ENCODE assay signal across 26 mouse cellular contexts in the genomic region with DNA sequence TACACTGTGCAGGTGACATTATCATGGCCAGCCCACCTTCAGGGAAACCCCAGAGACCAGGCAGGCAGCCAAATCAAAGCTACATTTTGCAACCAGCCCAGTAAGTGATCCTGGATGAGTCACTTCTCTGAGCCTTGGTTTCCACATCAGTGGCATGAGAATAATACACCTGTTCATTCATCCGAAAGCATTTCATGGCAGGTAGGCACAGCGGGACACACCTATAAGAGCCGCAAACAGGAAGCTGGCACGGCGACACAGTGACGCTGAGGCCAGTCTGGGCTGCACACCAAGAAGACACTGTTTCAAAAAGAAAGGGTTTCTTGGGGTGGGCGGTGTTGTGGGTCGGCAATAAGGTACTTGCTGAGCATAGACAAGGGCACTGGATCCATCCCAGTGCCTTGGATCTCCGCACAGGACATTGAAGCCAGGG. TPM values are rescaled to one million over a fixed set of nuclear protein-coding genes. Genes with fewer than 3 reads are reported as not detected.
DNase-seq lines count a peak whose midpoint lies in the region; ATAC-seq lines count a peak whose summit lies in the region.
"Had no signal": no experiment of that assay in that cellular context is flagged by ENCODE, and none has a peak within 500 bp of the region (broad histone marks: within the 10 kb centered on the region; RNA-seq: fewer than 3 reads in every experiment).

No protein-coding gene starts in this region.

- H3K4me1 ChIP-seq in liver, embryonic 11.5 days (replicated peaks; ENCODE audit: control insufficient read depth, insufficient read depth, low read length): peaks cover 6% of the 10 kb centered on the region
- H3K4me1 ChIP-seq: limb, embryonic 10.5 days; midbrain, embryonic 12.5 days; neural tube, embryonic 12.5 days had no signal

- no peaks in the 10 kb centered on the region for H3K27me3 ChIP-seq in liver, embryonic 11.5 days (replicated peaks; ENCODE audit: control insufficient read depth, insufficient read depth, low read length)
- H3K27me3 ChIP-seq: embryonic facial prominence, embryonic 15.5 days; liver, embryonic 12.5 days; midbrain, embryonic 12.5 days; neural tube, embryonic 12.5 days had no signal

- no peak overlapping the region for H3K4me3 ChIP-seq in liver, embryonic 11.5 days (ENCODE audit: low read depth, low read length)
- H3K4me3 ChIP-seq: embryonic facial prominence, embryonic 15.5 days; forebrain, embryonic 10.5 days; layer of hippocampus, adult 2 months; limb, embryonic 10.5 days; liver, embryonic 12.5 days; midbrain, embryonic 12.5 days; neural tube, embryonic 12.5 days had no signal

- H3K9ac ChIP-seq in liver, embryonic 11.5 days (ENCODE audit: low read depth, low read length): no peak overlapping the region
- H3K9ac ChIP-seq: embryonic facial prominence, embryonic 15.5 days; liver, embryonic 12.5 days; lung, embryonic 14.5 days; midbrain, embryonic 12.5 days; neural tube, embryonic 12.5 days had no signal

- H3K36me3 ChIP-seq in liver, embryonic 11.5 days (ENCODE audit: control insufficient read depth, insufficient read depth, low read length): no peaks in the 10 kb centered on the region; the same call in 1 of the 2 replicates

- 94% methylated on average over 9 of the region's 9 CpGs for WGBS in liver, embryonic 11.5 days

- peak; percentile 1 for DNase-seq in liver
- DNase-seq in liver, embryonic 11.5 days (ENCODE audit: low spot score): no peak
- DNase-seq in brain, adult 2 months (ENCODE audit: low read depth, low spot score): peak; percentile 80
- peak; percentile 71 for DNase-seq in cerebellum, adult 8-10 months
- DNase-seq in fat pad, adult 2 months (ENCODE audit: extremely low read depth, low read depth, low spot score): peak; percentile 74
- DNase-seq in layer of hippocampus, postnatal 25 days (ENCODE audit: extremely low spot score in 1 of 2, low spot score in 1 of 2): no peak
- no peak for DNase-seq in embryo, embryonic 11 days
- DNase-seq: adrenal gland, postnatal 14 days; heart, adult 18-20 months; kidney, adult 11 months; lung, embryonic 14.5 days; thymus, postnatal 25 days had no signal

- ATAC-seq in liver, embryonic 11.5 days (replicated peaks; ENCODE audit: low FRiP score): no peak
- ATAC-seq: activated CD4-positive, CD25-positive, alpha-beta regulatory T cell, adult 4 months; hindbrain, postnatal 0 days; liver, embryonic 12.5 days had no signal

- no peaks in the 10 kb centered on the region for H3K9me3 ChIP-seq in liver, embryonic 11.5 days (ENCODE audit: control insufficient read depth, low read length)
- H3K9me3 ChIP-seq: embryonic facial prominence, embryonic 15.5 days; forebrain, embryonic 10.5 days; limb, embryonic 10.5 days; liver, embryonic 12.5 days; midbrain, embryonic 12.5 days; neural tube, embryonic 12.5 days had no signal

- H3K4me2 ChIP-seq in liver, embryonic 11.5 days: no peak overlapping the region
- H3K4me2 ChIP-seq: embryonic facial prominence, embryonic 15.5 days; liver, embryonic 12.5 days; lung, embryonic 14.5 days; midbrain, embryonic 12.5 days; neural tube, embryonic 12.5 days had no signal

- no peak overlapping the region for H3K27ac ChIP-seq in liver, embryonic 11.5 days (ENCODE audit: low read depth, low read length)
- H3K27ac ChIP-seq: embryonic facial prominence, embryonic 15.5 days; forebrain, embryonic 10.5 days; hindbrain, postnatal 0 days; layer of hippocampus, adult 2 months; limb, embryonic 10.5 days; liver, embryonic 12.5 days; midbrain, embryonic 12.5 days; neural tube, embryonic 12.5 days had no signal

RNA-seq across cellular contexts. Expression of a gene that starts 6.6 kb away (rescaled TPM):
- polyA plus RNA-seq in liver, embryonic 11.5 days (2014; fragmentation: Nextera tagmentation; extraction: Ambion mirVana): 34.6 and 40.6 TPM in 2 replicates
- 100 to 1,000 TPM; 209 to 227 TPM for total RNA-seq in layer of hippocampus, postnatal 25 days (2021)

RNA-seq across cellular contexts. Expression of a gene that starts 17.6 kb away (rescaled TPM):
- polyA plus RNA-seq in liver, embryonic 11.5 days (2014; fragmentation: Nextera tagmentation; extraction: Ambion mirVana): 3.7 and 3.9 TPM in 2 replicates
- 10 to 100 TPM; 89.9 to 90.2 TPM for total RNA-seq in layer of hippocampus, postnatal 25 days (2021)
- total RNA-seq: hematopoietic stem cell, adult 5-6 weeks had no signal
- polyA plus RNA-seq: activated CD4-positive, CD25-positive, alpha-beta regulatory T cell, adult 4 months had no signal

RNA-seq across cellular contexts. Expression of a gene that starts 26.2 kb away (rescaled TPM):
- polyA plus RNA-seq in liver, embryonic 11.5 days (2014; fragmentation: Nextera tagmentation; extraction: Ambion mirVana): not detected in 2 replicates
- total RNA-seq in layer of hippocampus, postnatal 25 days (2021): not detected
- total RNA-seq: adrenal gland, postnatal 14 days; gastrocnemius, adult 8-10 months; heart, adult 18-20 months; hematopoietic stem cell, adult 5-6 weeks; hindbrain, postnatal 0 days; layer of hippocampus, adult 2 months; left cerebral cortex, adult 18-20 months had no signal
- polyA plus RNA-seq: activated CD4-positive, CD25-positive, alpha-beta regulatory T cell, adult 4 months; embryonic facial prominence, embryonic 15.5 days; forebrain, embryonic 10.5 days; heart, embryonic 14.5 days; hindbrain, postnatal 0 days; kidney, embryonic 16.5 days; limb, embryonic 10.5 days; liver, embryonic 12.5 days; lung, embryonic 14.5 days; midbrain, embryonic 12.5 days; neural tube, embryonic 12.5 days had no signal

RNA-seq across cellular contexts. Expression of a gene that starts 28.1 kb away (rescaled TPM):
- polyA plus RNA-seq in liver, embryonic 11.5 days (2014; fragmentation: Nextera tagmentation; extraction: Ambion mirVana): 131 and 134 TPM in 2 replicates
- total RNA-seq in layer of hippocampus, postnatal 25 days (2021): 10 to 100 TPM; 48.0 to 52.8 TPM

RNA-seq across cellular contexts. Expression of a gene that starts 33.5 kb away (rescaled TPM):
- polyA plus RNA-seq in liver, embryonic 11.5 days (2014; fragmentation: Nextera tagmentation; extraction: Ambion mirVana): 133 and 151 TPM in 2 replicates
- total RNA-seq in layer of hippocampus, postnatal 25 days (2021): 10 to 100 TPM; 23.5 to 24.0 TPM

Comparison
In these comparisons a context has a peak if more than half of its experiments do, and no peak if none do; other contexts are left out.
1. DNase-seq: peak in liver (single experiment), brain, adult 2 months (single experiment), cerebellum, adult 8-10 months (single experiment) and fat pad, adult 2 months (single experiment); none in liver, embryonic 11.5 days (single experiment), layer of hippocampus, postnatal 25 days (0 of 2) and embryo, embryonic 11 days (single experiment).